Mouse (Mus musculus) midbrain, postnatal 0 days (tissue): ENCODE measurements at regions not wholly inside any gene's neighbourhood (a gene's known extent, or its start where the extent isn't known, plus 50 kb on each side); places are given as distances from the start of the nearest gene placed in this dataset.

Source experiments
- ATAC-seq: fragments of 200-750 bp; cut with Nextera tagmentation; 2 replicates; pipeline ENCODE4 v1.8.0; 2017; ENCODE audit warnings: moderate number of reproducible peaks, mild to moderate bottlenecking, moderate TSS enrichment, moderate library complexity; ENCODE audit not compliant: low FRiP score
- DNase-seq: peaks from one replicate; pipeline ENCODE4 v3.0.0-alpha.2; 2015; ENCODE audit warnings: low spot score
- H3K27ac ChIP-seq: fragments of 300-500 bp; sonication (generic); 2 replicates; pipeline ENCODE4 v1.5.1; 2014; ENCODE audit warnings: low read depth, mild to moderate bottlenecking, low read length, mixed read lengths
- H3K27me3 ChIP-seq: fragments of 300-500 bp; sonication (generic); 2 replicates; pipeline ENCODE4 v1.6.1; 2014; ENCODE audit warnings: low read length, control low read depth, mixed read lengths; ENCODE audit not compliant: insufficient read depth
- H3K36me3 ChIP-seq: fragments of 300-500 bp; sonication (generic); 2 replicates; pipeline ENCODE4 v1.6.1; 2014; ENCODE audit warnings: low read length, control low read depth, mixed read lengths; ENCODE audit not compliant: insufficient read depth
- H3K4me1 ChIP-seq: fragments of 300-500 bp; sonication (generic); 2 replicates; pipeline ENCODE4 v1.6.1; 2014; ENCODE audit warnings: mild to moderate bottlenecking, control low read depth, antibody characterized with exemption, low read length, mixed read lengths; ENCODE audit not compliant: insufficient read depth
- H3K4me2 ChIP-seq: fragments of 300-500 bp; sonication (generic); 2 replicates; pipeline ENCODE4 v1.6.1; 2014; ENCODE audit warnings: low read depth, mild to moderate bottlenecking, low read length, mixed read lengths; ENCODE audit not compliant: poor library complexity, severe bottlenecking
- H3K4me3 ChIP-seq: fragments of 300-500 bp; sonication (generic); 2 replicates; pipeline ENCODE4 v1.5.1; 2014; ENCODE audit warnings: low read depth, mild to moderate bottlenecking, low read length, moderate library complexity
- H3K9ac ChIP-seq: fragments of 300-500 bp; sonication (generic); replicated peaks from 2 replicates; pipeline ENCODE4 v1.6.1; 2014; ENCODE audit warnings: mild to moderate bottlenecking, low read length, moderate library complexity, mixed read lengths; ENCODE audit not compliant: poor library complexity, severe bottlenecking
- H3K9me3 ChIP-seq: fragments of 300-500 bp; sonication (generic); 2 replicates; pipeline ENCODE4 v1.6.1; 2016; ENCODE audit warnings: low read length, control low read depth
- CTCF ChIP-seq: IDR thresholded peaks from 2 replicates; pipeline ENCODE4 v1.5.1; 2016; ENCODE audit warnings: antibody characterized with exemption, mild to moderate bottlenecking
- WGBS: fragments of 180-500 bp; shearing (Covaris S2); extraction: QIAGEN DNeasy Blood & Tissue Kit; methylation state at CpG from one replicate; pipeline ENCODE4 v1.1.7; 2014; 5-methylcytosine and 5-hydroxymethylcytosine counted together

GRCm38 (mm10) chr14:94691176-94691575 lies 800.7 kb upstream of the Pcdh9 start:
- Histone ChIP-seq H3K9me3 (no peaks in the 10 kb centered on the region), H3K9ac (no peak overlapping the region), H3K4me1 (no peaks in the 10 kb centered on the region), H3K27ac (no peak overlapping the region), H3K27me3 (no peaks in the 10 kb centered on the region), H3K4me3 (no peak overlapping the region), H3K36me3 (no peaks in the 10 kb centered on the region), H3K4me2 (no peak overlapping the region)
- no peak for TF ChIP-seq CTCF
- ATAC-seq: no peak
- 84% methylated on average over 1 of the region's 1 CpGs for WGBS
- DNase-seq: no peak

GRCm38 (mm10) chr14:94677716-94678115 lies 787.2 kb upstream of the Pcdh9 start:
- H3K4me3 ChIP-seq: no peak overlapping the region
- WGBS: 31% methylated on average over 1 of the region's 3 CpGs

GRCm38 (mm10) chr14:94653625-94654024 lies 763.1 kb upstream of the Pcdh9 start:
- Histone ChIP-seq H3K9me3 (no peaks in the 10 kb centered on the region), H3K9ac (no peak overlapping the region), H3K27me3 (no peaks in the 10 kb centered on the region), H3K27ac (no peak overlapping the region), H3K4me2 (no peak overlapping the region), H3K4me3 (no peak overlapping the region), H3K36me3 (no peaks in the 10 kb centered on the region), H3K4me1 (no peaks in the 10 kb centered on the region)
- peak; percentile 6 for DNase-seq
- TF ChIP-seq CTCF: no peak
- WGBS: 65% methylated on average over 1 of the region's 1 CpGs
- ATAC-seq: no peak

More at GRCm38 (mm10) chr14:94677716-94678115, 787.2 kb upstream of the Pcdh9 start:
- ATAC-seq (no peak), DNase-seq (no peak)
- Histone ChIP-seq H3K36me3 (no peaks in the 10 kb centered on the region), H3K4me2 (no peak overlapping the region), H3K9me3 (no peaks in the 10 kb centered on the region), H3K27me3 (no peaks in the 10 kb centered on the region), H3K9ac (no peak overlapping the region), H3K4me1 (no peaks in the 10 kb centered on the region), H3K27ac (no peak overlapping the region)
- TF ChIP-seq CTCF: no peak

- no peaks in the 10 kb centered on the region for H3K4me1 ChIP-seq
- no peak overlapping the region for H3K4me3 ChIP-seq
- no peaks in the 10 kb centered on the region for H3K9me3 ChIP-seq
- H3K27ac ChIP-seq: no peak overlapping the region
- 85% methylated on average over 5 of the region's 5 CpGs for WGBS
- ATAC-seq (no peak), DNase-seq (no peak)
- no peak overlapping the region for H3K4me2 ChIP-seq
- H3K9ac ChIP-seq: no peak overlapping the region
- no peaks in the 10 kb centered on the region for H3K36me3 ChIP-seq
- no peaks in the 10 kb centered on the region for H3K27me3 ChIP-seq
- TF ChIP-seq CTCF: no peak
These were observed 724.5 kb upstream of the Pcdh9 start for GRCm38 (mm10) chr14:94615006-94615405.
